Mouse (Mus musculus) forebrain, embryonic 10.5 days (tissue): Measurements from ENCODE around the gene Igflr1. TPM values are rescaled to one million over a fixed set of nuclear protein-coding genes. Genes with fewer than 3 reads are reported as not detected.

Experiments
- DNase-seq: peaks from one replicate; pipeline ENCODE4 v3.0.0-alpha.2; 2017; ENCODE audit warnings: low spot score; ENCODE audit errors: extremely low spot score
- H3K27ac ChIP-seq: fragments of 300-500 bp; sonication (generic); 2 replicates; pipeline ENCODE4 v1.5.1; 2016; ENCODE audit warnings: mild to moderate bottlenecking
- H3K27me3 ChIP-seq: fragments of 300-500 bp; sonication (generic); 2 replicates; pipeline ENCODE4 v1.6.1; 2016; ENCODE audit warnings: mild to moderate bottlenecking; ENCODE audit not compliant: poor library complexity, severe bottlenecking
- H3K36me3 ChIP-seq: fragments of 300-500 bp; sonication (generic); replicated peaks from 2 replicates; pipeline ENCODE4 v1.6.1; 2016; ENCODE audit warnings: mild to moderate bottlenecking, moderate library complexity
- H3K4me1 ChIP-seq: fragments of 300-500 bp; sonication (generic); 2 replicates; pipeline ENCODE4 v1.6.1; 2016
- H3K4me3 ChIP-seq: fragments of 300-500 bp; sonication (generic); 2 replicates; pipeline ENCODE4 v1.5.1; 2016; ENCODE audit warnings: mild to moderate bottlenecking, moderate library complexity
- H3K9me3 ChIP-seq: fragments of 300-500 bp; sonication (generic); 2 replicates; pipeline ENCODE4 v1.6.1; 2016; ENCODE audit warnings: mild to moderate bottlenecking, moderate library complexity
- WGBS: fragments of 180-500 bp; shearing (Covaris S2); methylation state at CpG from one replicate; pipeline ENCODE4 v1.1.7; 2016; 5-methylcytosine and 5-hydroxymethylcytosine counted together
- polyA plus RNA-seq: library from polyadenylated mRNA; unstranded; fragments of >200 nt; fragmentation: Nextera tagmentation; extraction: Ambion mirVana; gene quantifications from 2 replicates; pipeline ENCODE4 v1.2.1, GENCODE M21; 2016

The Igflr1 gene
- 5.9 and 7.1 TPM in 2 replicates for polyA plus RNA-seq

- Histone ChIP-seq H3K36me3 (peaks cover 56% of the 10 kb centered on the region), H3K27ac (no peak within 1 kb of the TSS), H3K4me3 (peak within 1 kb of the TSS; percentile 72), H3K27me3 (no peaks in the 10 kb centered on the region), H3K9me3 (no peaks in the 10 kb centered on the region), H3K4me1 (peaks cover 19% of the 10 kb centered on the region)
- no peak for DNase-seq
- WGBS: 95% methylated on average over 12 of the region's 12 CpGs
These were observed at the start of gene Igflr1 for GRCm38 (mm10) chr7:30564970-30565571. TSS of gene Igflr1 (plus strand) at chr7:30565427.

DNA sequence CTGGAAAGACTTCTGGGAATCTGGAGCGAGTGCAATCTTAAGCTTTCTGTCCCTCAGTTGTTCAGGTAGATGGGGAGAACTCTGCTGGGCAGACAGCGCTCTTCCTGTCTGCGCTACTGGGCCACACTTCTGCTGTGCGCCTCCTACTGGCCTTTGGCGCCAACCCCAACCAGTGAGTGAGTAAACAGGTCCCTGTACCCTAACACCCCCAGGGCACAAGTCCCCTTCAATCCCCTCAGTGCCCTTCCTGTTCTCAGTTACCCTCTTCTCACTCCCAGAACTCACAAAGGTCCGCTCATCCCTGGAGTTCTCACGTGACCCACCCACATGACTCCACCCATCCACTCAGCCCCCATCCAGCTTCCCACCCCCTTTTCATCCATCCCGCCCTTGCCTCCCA lies 46.9 kb upstream of the Igflr1 start:
- 41% methylated on average over 8 of the region's 8 CpGs for WGBS
- 0 out of 2 replicates have a peak overlapping the region, but pooled peaks have one; percentile 25 for H3K27ac ChIP-seq
- peak overlapping the region; percentile 11; the same call in 1 of the 2 replicates for H3K4me3 ChIP-seq
- H3K9me3 ChIP-seq: no peaks in the 10 kb centered on the region
- H3K27me3 ChIP-seq: peaks cover 10% of the 10 kb centered on the region
- no peak for DNase-seq
- peaks cover 10% of the 10 kb centered on the region for H3K36me3 ChIP-seq
- H3K4me1 ChIP-seq: peaks cover 22% of the 10 kb centered on the region

DNA sequence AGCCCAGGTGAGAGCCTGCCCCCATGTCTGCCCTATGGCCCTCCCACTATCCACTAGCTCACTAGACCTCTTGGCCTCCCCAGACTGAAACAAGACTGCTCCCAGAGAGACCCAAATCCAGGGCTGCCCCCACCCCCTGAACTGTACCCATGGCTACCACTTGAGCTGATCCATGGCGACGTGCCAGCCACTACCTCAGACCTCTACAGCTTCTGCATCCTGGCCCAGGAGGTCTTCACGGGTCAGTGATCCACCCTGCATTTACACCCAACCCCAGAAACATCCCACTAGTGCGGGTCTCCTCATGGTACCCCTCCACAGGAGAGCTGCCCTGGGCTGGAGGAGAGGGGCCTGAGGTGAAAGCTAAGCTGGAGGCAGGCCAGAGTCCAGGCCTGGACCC lies 44.8 kb upstream of the Igflr1 start:
- peaks cover 22% of the 10 kb centered on the region for H3K4me1 ChIP-seq
- H3K36me3 ChIP-seq: peaks cover 31% of the 10 kb centered on the region
- H3K27me3 ChIP-seq: peaks cover 28% of the 10 kb centered on the region
- DNase-seq: no peak
- peak overlapping the region; percentile 31; the same call in 1 of the 2 replicates for H3K27ac ChIP-seq
- H3K4me3 ChIP-seq: no peak overlapping the region
- no peaks in the 10 kb centered on the region for H3K9me3 ChIP-seq
- WGBS: 64% methylated on average over 4 of the region's 4 CpGs

GRCm38 (mm10) chr7:30520856-30521255 lies 44.4 kb upstream of the Igflr1 start:
- WGBS: 75% methylated on average over 5 of the region's 5 CpGs
- Histone ChIP-seq H3K4me1 (peaks cover 23% of the 10 kb centered on the region), H3K27ac (peak overlapping the region; percentile 31; the same call in 1 of the 2 replicates), H3K9me3 (no peaks in the 10 kb centered on the region), H3K27me3 (peaks cover 25% of the 10 kb centered on the region), H3K36me3 (peaks cover 36% of the 10 kb centered on the region), H3K4me3 (no peak overlapping the region)
- no peak for DNase-seq

- WGBS: 87% methylated on average over 10 of the region's 10 CpGs
- no peak for DNase-seq
- peaks cover 44% of the 10 kb centered on the region for H3K27me3 ChIP-seq
These were observed 42.4 kb upstream of the Igflr1 start for GRCm38 (mm10) chr7:30522871-30523270.

GRCm38 (mm10) chr7:30524487-30524886 lies 40.7 kb upstream of the Igflr1 start:
- H3K9me3 ChIP-seq: no peaks in the 10 kb centered on the region
- H3K4me1 ChIP-seq: peaks cover 31% of the 10 kb centered on the region
- no peak for DNase-seq
- H3K27me3 ChIP-seq: peaks cover 50% of the 10 kb centered on the region
- peaks cover 72% of the 10 kb centered on the region for H3K36me3 ChIP-seq
- no peak overlapping the region for H3K4me3 ChIP-seq
- no peak overlapping the region for H3K27ac ChIP-seq
- 83% methylated on average over 6 of the region's 6 CpGs for WGBS

More at GRCm38 (mm10) chr7:30522871-30523270, 42.4 kb upstream of the Igflr1 start:
- peaks cover 36% of the 10 kb centered on the region for H3K4me1 ChIP-seq
- H3K27ac ChIP-seq: no peak overlapping the region
- no peak overlapping the region for H3K4me3 ChIP-seq
- peaks cover 56% of the 10 kb centered on the region for H3K36me3 ChIP-seq
- no peaks in the 10 kb centered on the region for H3K9me3 ChIP-seq

DNA sequence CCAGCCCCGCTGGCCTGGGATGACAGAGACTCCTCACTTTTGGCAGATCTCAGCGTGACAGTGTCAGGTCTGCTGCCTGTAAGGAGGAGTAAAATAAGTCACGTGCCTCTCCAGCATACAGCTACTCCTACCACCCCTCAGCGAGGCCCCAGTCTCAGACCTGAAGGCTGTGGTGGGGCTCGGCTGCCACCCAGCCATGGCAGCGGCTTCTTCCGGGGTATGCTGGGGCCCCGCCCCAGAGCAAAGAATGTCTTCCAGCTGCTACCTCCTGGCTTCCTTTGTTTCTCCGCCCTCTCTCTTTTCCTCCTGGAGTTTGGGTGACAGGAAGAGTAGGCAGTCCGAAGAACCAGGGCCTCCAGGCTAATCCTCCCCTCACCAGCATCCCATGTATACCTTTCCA lies 39.3 kb upstream of the Igflr1 start:
- H3K4me1 ChIP-seq: peaks cover 21% of the 10 kb centered on the region
- H3K36me3 ChIP-seq: peaks cover 87% of the 10 kb centered on the region
- peak overlapping the region; percentile 44; the same call in 1 of the 2 replicates for H3K27ac ChIP-seq
- H3K9me3 ChIP-seq: no peaks in the 10 kb centered on the region
- H3K27me3 ChIP-seq: peaks cover 50% of the 10 kb centered on the region
- peak overlapping the region; percentile 10; the same call in 1 of the 2 replicates for H3K4me3 ChIP-seq
- DNase-seq: no peak
- WGBS: 26% methylated on average over 10 of the region's 10 CpGs

DNA sequence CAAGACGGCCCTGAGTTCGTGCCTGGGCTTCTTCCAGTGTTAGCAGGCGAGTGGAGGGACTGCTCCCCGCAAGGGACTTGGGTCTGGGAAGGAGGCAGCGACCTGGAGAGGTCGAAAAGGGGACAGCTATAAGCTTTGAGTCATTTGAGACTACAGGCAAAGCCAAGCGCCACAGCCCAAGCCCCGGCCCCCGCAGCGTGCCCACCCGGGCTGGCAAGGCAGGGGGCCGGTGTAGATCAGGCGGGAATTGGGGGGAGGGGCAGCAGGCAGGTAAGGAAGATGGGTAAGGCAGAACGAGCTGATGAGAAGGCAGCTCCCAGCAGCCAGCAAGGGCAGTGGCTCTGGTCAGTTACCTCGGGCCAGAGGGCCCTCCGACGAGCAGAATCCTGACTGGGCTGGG lies 38.8 kb upstream of the Igflr1 start:
- H3K4me1 ChIP-seq: peaks cover 19% of the 10 kb centered on the region
- no peaks in the 10 kb centered on the region for H3K9me3 ChIP-seq
- peaks cover 50% of the 10 kb centered on the region for H3K27me3 ChIP-seq
- H3K4me3 ChIP-seq: peak overlapping the region; percentile 10
- H3K27ac ChIP-seq: peak overlapping the region; percentile 44; the same call in 1 of the 2 replicates
- WGBS: 17% methylated on average over 17 of the region's 17 CpGs
- DNase-seq: no peak
- peaks cover 91% of the 10 kb centered on the region for H3K36me3 ChIP-seq

DNA sequence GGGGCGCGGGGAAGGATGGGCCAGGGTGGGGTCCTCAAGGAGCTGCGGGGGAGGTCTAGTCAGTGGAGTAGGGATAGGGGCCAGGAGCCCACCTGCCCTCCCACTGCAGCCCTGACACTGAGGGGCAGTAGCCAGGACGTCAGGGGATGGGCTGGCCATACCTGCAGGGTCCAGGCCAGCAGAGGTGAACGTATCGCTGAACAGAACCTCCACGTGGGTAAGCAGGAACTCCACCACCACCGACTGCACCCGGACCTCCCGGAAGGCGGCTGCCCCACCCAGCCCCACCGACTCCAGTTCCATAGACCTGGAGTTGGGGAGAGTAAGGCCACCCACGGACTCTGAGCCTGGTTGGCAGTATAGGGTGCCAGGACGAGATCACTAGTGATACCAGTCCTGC lies 38.2 kb upstream of the Igflr1 start:
- no peak overlapping the region for H3K4me3 ChIP-seq
- no peaks in the 10 kb centered on the region for H3K9me3 ChIP-seq
- peaks cover 22% of the 10 kb centered on the region for H3K4me1 ChIP-seq
- H3K27me3 ChIP-seq: peaks cover 51% of the 10 kb centered on the region
- 79% methylated on average over 14 of the region's 14 CpGs for WGBS
- DNase-seq: no peak
- peaks cover 97% of the 10 kb centered on the region for H3K36me3 ChIP-seq
- H3K27ac ChIP-seq: peak overlapping the region; percentile 44; the same call in 1 of the 2 replicates

DNA sequence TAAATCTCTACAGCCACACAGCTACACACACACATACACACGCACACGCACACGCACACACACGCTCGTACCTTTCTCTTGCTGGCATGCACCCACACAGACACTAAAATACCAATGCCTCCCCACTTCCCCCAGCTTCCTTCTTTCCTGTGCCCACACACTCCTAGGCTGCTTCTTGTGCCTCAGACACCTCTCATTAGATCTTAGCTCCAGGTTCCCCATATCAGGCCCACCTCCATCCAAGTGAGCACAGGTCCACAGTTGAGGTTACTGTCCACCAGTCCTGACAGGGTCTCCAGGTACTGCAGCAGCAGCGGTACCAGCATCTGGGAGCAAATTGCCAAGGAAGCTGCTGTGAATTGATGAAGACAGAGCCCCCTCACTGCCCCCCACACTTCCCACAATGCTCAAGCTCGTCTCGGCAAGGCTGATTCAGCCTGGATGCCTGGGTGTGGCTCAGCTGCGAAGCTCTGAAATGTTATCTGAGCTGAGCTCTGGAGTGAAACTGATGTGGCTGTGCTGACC lies 33.9 kb upstream of the Igflr1 start:
- H3K27ac ChIP-seq: no peak overlapping the region
- peaks cover 51% of the 10 kb centered on the region for H3K4me1 ChIP-seq
- H3K36me3 ChIP-seq: peaks cover 67% of the 10 kb centered on the region
- DNase-seq: no peak
- WGBS: 92% methylated on average over 9 of the region's 9 CpGs
- no peaks in the 10 kb centered on the region for H3K9me3 ChIP-seq
- no peak overlapping the region for H3K4me3 ChIP-seq
- H3K27me3 ChIP-seq: peaks cover 41% of the 10 kb centered on the region

GRCm38 (mm10) chr7:30532931-30533330 lies 32.3 kb upstream of the Igflr1 start:
- peaks cover 43% of the 10 kb centered on the region for H3K4me1 ChIP-seq
- H3K9me3 ChIP-seq: no peaks in the 10 kb centered on the region
- H3K4me3 ChIP-seq: peak overlapping the region; percentile 75
- peaks cover 52% of the 10 kb centered on the region for H3K36me3 ChIP-seq
- peaks cover 26% of the 10 kb centered on the region for H3K27me3 ChIP-seq
- no peak for DNase-seq
- 7% methylated on average over 8 of the region's 8 CpGs for WGBS
- peak overlapping the region; percentile 54; the same call in 1 of the 2 replicates for H3K27ac ChIP-seq

DNA sequence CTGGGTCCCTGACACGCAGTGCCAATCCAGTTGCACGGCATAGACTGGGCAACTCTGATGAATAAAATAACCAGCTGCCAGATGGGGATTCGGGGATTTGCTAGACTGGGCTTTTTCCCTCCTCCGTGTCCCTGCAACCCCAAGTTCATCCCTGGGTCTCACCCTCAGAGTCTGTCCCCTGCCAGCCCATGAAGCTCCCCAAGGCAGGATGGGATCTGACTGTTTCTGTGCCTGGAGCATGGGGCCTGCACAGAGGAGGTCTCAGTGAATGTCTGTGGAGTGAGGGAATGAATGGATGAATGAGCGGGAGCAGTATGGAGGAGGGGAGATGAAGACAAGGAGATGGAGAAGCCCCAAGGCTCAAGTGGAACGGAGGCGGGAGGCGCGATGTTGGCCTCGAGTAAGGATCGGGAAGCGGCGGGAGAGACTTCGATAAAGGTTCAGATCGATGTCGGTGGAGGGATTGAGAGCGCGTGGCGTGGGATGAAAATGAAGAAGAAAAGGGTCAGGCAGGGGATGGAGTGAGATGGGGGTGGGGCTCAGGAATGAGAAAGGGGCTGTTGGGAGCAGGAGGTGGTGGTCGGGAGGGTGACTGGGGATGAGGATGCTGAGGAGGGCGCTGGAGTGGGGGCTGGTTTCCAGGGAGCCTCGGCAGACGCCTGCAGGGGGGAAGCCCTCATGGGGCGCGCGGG lies 31.1 kb upstream of the Igflr1 start:
- H3K4me3 ChIP-seq: peak overlapping the region; percentile 75
- peak; percentile 53 for DNase-seq
- H3K36me3 ChIP-seq: peaks cover 49% of the 10 kb centered on the region
- peaks cover 43% of the 10 kb centered on the region for H3K4me1 ChIP-seq
- no peaks in the 10 kb centered on the region for H3K9me3 ChIP-seq
- H3K27ac ChIP-seq: peak overlapping the region; percentile 97
- peaks cover 21% of the 10 kb centered on the region for H3K27me3 ChIP-seq
- WGBS: 7% methylated on average over 26 of the region's 26 CpGs
